26 mouse cellular contexts compared by ENCODE assay signal in genomic region chr17:67735722-67736121, GRCm38 (mm10). TPM values are rescaled to one million over a fixed set of nuclear protein-coding genes. Genes with fewer than 3 reads are reported as not detected.
"Had no signal": no experiment of that assay in that cellular context is flagged by ENCODE, and none has a peak within 500 bp of the region (broad histone marks: within the 10 kb centered on the region; RNA-seq: fewer than 3 reads in every experiment).

No protein-coding gene starts in this region.

- H3K9me3 ChIP-seq: heart, embryonic 10.5 days; heart, embryonic 12.5 days; hindbrain, embryonic 10.5 days; hindbrain, embryonic 12.5 days; limb, embryonic 10.5 days; limb, embryonic 12.5 days; liver, embryonic 13.5 days; liver, embryonic 15.5 days had no signal

- H3K27ac ChIP-seq: gastrocnemius, adult 2 months; heart, embryonic 10.5 days; hindbrain, embryonic 10.5 days; hindbrain, embryonic 12.5 days; hindbrain, embryonic 14.5 days; left cerebral cortex, adult 2 months; limb, embryonic 10.5 days; limb, embryonic 12.5 days; liver, embryonic 13.5 days; liver, embryonic 15.5 days had no signal

- H3K9ac ChIP-seq: heart, embryonic 12.5 days; hindbrain, embryonic 12.5 days; hindbrain, embryonic 14.5 days; limb, embryonic 12.5 days; liver, embryonic 13.5 days; liver, embryonic 15.5 days; liver, postnatal 0 days had no signal

- H3K27me3 ChIP-seq: heart, embryonic 12.5 days; hindbrain, embryonic 12.5 days; limb, embryonic 12.5 days; liver, embryonic 13.5 days; liver, embryonic 15.5 days had no signal

- H3K36me3 ChIP-seq: heart, embryonic 10.5 days; heart, embryonic 12.5 days; limb, embryonic 10.5 days; limb, embryonic 12.5 days; liver, embryonic 13.5 days; liver, embryonic 15.5 days had no signal

- ATAC-seq: forebrain, embryonic 16.5 days; hindbrain, embryonic 16.5 days; inflammation-experienced regulatory T-cells, adult 6 months; liver, postnatal 0 days had no signal

- DNase-seq: gastrocnemius, adult 2 months; gastrocnemius, postnatal 10 days; gastrocnemius, postnatal 25 days; heart, adult 18-20 months; heart, postnatal 10 days; heart, postnatal 4 days; kidney, adult 18-20 months; kidney, postnatal 10 days; layer of hippocampus, adult 9-11 months; liver; liver, embryonic 13.5 days; liver, postnatal 0 days had no signal

- H3K4me2 ChIP-seq: heart, embryonic 12.5 days; hindbrain, embryonic 12.5 days; hindbrain, embryonic 14.5 days; limb, embryonic 12.5 days; liver, embryonic 11.5 days; liver, embryonic 13.5 days; liver, embryonic 15.5 days had no signal

- H3K4me3 ChIP-seq: gastrocnemius, adult 2 months; heart, embryonic 10.5 days; heart, embryonic 12.5 days; hindbrain, embryonic 10.5 days; hindbrain, embryonic 12.5 days; left cerebral cortex, adult 2 months; limb, embryonic 10.5 days; limb, embryonic 12.5 days; liver, embryonic 13.5 days; liver, embryonic 15.5 days had no signal

- H3K4me1 ChIP-seq: hindbrain, embryonic 10.5 days; hindbrain, embryonic 12.5 days; limb, embryonic 10.5 days; limb, embryonic 12.5 days; liver, embryonic 13.5 days; liver, embryonic 15.5 days had no signal

RNA-seq across cellular contexts. Expression of gene Lama1, which starts 38.7 kb away (rescaled TPM):
- total RNA-seq: granulocyte monocyte progenitor cell, adult 5-6 weeks had no signal
- polyA plus RNA-seq: inflammation-experienced regulatory T-cells, adult 6 months had no signal
